In the genomic region with DNA sequence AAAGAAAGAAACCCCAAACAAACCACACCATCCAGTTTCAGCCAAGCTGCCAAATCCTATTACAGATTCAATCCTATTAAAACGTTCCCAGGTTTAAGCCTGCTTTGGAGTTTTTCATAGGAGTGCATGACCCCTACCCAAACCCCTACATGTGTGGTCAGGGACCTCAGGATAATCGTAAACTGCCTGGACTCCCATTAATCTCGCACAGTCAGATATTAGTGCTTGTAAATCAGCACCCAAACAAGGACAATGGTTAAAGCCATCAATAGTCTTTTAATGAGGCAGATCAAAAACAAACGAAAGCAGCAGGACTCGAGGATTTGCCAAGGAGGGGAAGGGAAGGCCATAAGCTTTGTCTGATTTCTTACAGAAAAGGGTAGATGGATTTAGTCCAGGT, we compare ENCODE assay signal across 16 mouse cellular contexts.
DNase-seq lines count a peak whose midpoint lies in the region; ATAC-seq and TF ChIP-seq lines count a peak whose summit lies in the region.
"Had no signal": no experiment of that assay in that cellular context is flagged by ENCODE, and none has a peak within 500 bp of the region (broad histone marks: within the 10 kb centered on the region; RNA-seq: fewer than 3 reads in every experiment).

No protein-coding gene starts in this region.

- DNase-seq in midbrain, embryonic 10.5 days (ENCODE audit: low spot score) = peak; percentile 50
- DNase-seq in midbrain, postnatal 0 days (ENCODE audit: low spot score) = no peak
- DNase-seq in forelimb bud, embryonic 11.5 days (ENCODE audit: low read depth, low spot score) = peak; percentile 61
- DNase-seq in midbrain, embryonic 14.5 days = peak; percentile 55
- no peak for DNase-seq in cerebellum, postnatal 36 days
- DNase-seq in T-cell, adult 2 months (ENCODE audit: low spot score) = no peak
- no peak for DNase-seq in adrenal gland, postnatal 4 days (ENCODE audit: low spot score in 2 of 2)
- DNase-seq: cerebellum, adult 9-11 months; heart, adult 11 months; liver, embryonic 13.5 days; lung, postnatal 10 days; thymus, postnatal 14 days had no signal

- H3K36me3 ChIP-seq in midbrain, embryonic 10.5 days = no peaks in the 10 kb centered on the region
- H3K36me3 ChIP-seq in midbrain, postnatal 0 days (ENCODE audit: insufficient read depth, low read length) = no peaks in the 10 kb centered on the region
- H3K36me3 ChIP-seq in midbrain, embryonic 14.5 days (ENCODE audit: control insufficient read depth, insufficient read depth, low read length) = no peaks in the 10 kb centered on the region
- H3K36me3 ChIP-seq in intestine, postnatal 0 days (ENCODE audit: control insufficient read depth, insufficient read depth) = no peaks in the 10 kb centered on the region
- H3K36me3 ChIP-seq: embryonic facial prominence, embryonic 15.5 days; liver, embryonic 13.5 days had no signal

- no peak for ATAC-seq in midbrain, postnatal 0 days (ENCODE audit: low FRiP score)
- ATAC-seq in midbrain, embryonic 14.5 days (ENCODE audit: low FRiP score, low TSS enrichment) = 0 out of 2 replicates have a peak, but pooled peaks have one; percentile 38
- no peak for ATAC-seq in intestine, postnatal 0 days
- ATAC-seq: activated CD4-positive, CD25-positive, alpha-beta regulatory T cell, adult 4 months; intestine, embryonic 16.5 days had no signal

- WGBS in midbrain, embryonic 10.5 days = 9% methylated on average over 5 of the region's 5 CpGs
- WGBS in midbrain, postnatal 0 days = 7% methylated on average over 5 of the region's 5 CpGs
- WGBS in midbrain, embryonic 14.5 days = 2% methylated on average over 5 of the region's 5 CpGs
- 11% methylated on average over 5 of the region's 5 CpGs for WGBS in intestine, postnatal 0 days

- H3K9me3 ChIP-seq in midbrain, embryonic 10.5 days (replicated peaks) = no peaks in the 10 kb centered on the region
- H3K9me3 ChIP-seq in midbrain, postnatal 0 days (ENCODE audit: low read length) = no peaks in the 10 kb centered on the region
- H3K9me3 ChIP-seq in midbrain, embryonic 14.5 days (ENCODE audit: control insufficient read depth, low read length) = no peaks in the 10 kb centered on the region
- H3K9me3 ChIP-seq in intestine, postnatal 0 days (ENCODE audit: control insufficient read depth) = no peaks in the 10 kb centered on the region
- H3K9me3 ChIP-seq: embryonic facial prominence, embryonic 15.5 days; liver, embryonic 13.5 days had no signal

- peak overlapping the region; percentile 69 for H3K27ac ChIP-seq in midbrain, embryonic 10.5 days (replicated peaks)
- no peak overlapping the region for H3K27ac ChIP-seq in midbrain, postnatal 0 days (ENCODE audit: low read depth, low read length)
- peak overlapping the region; percentile 60 for H3K27ac ChIP-seq in midbrain, embryonic 14.5 days (replicated peaks; ENCODE audit: low read depth, low read length)
- no peak overlapping the region for H3K27ac ChIP-seq in intestine, postnatal 0 days (ENCODE audit: low read depth, low read length)
- H3K27ac ChIP-seq: embryonic facial prominence, embryonic 15.5 days; liver, embryonic 13.5 days had no signal

- H3K9ac ChIP-seq in midbrain, postnatal 0 days (replicated peaks; ENCODE audit: low read length, poor library complexity, severe bottlenecking) = no peak overlapping the region
- H3K9ac ChIP-seq in midbrain, embryonic 14.5 days (replicated peaks; ENCODE audit: low read length) = no peak overlapping the region
- H3K9ac ChIP-seq in intestine, postnatal 0 days (ENCODE audit: low read depth, low read length) = no peak overlapping the region
- H3K9ac ChIP-seq: embryonic facial prominence, embryonic 15.5 days; liver, embryonic 13.5 days had no signal

- no peak for TF ChIP-seq CTCF in midbrain, postnatal 0 days (IDR thresholded peaks at IDR 0.05)
- no peak for TF ChIP-seq CTCF in intestine, postnatal 0 days (IDR thresholded peaks at IDR 0.05; ENCODE audit: low read depth)

- no peak overlapping the region; the same call in 1 of the 2 replicates for H3K4me3 ChIP-seq in midbrain, embryonic 10.5 days
- no peak overlapping the region for H3K4me3 ChIP-seq in midbrain, postnatal 0 days (ENCODE audit: low read depth, low read length)
- no peak overlapping the region for H3K4me3 ChIP-seq in midbrain, embryonic 14.5 days (replicated peaks; ENCODE audit: low read depth, low read length)
- H3K4me3 ChIP-seq in intestine, postnatal 0 days (ENCODE audit: low read depth, low read length) = no peak overlapping the region
- H3K4me3 ChIP-seq: embryonic facial prominence, embryonic 15.5 days; liver, embryonic 13.5 days had no signal

- H3K27me3 ChIP-seq in midbrain, embryonic 10.5 days (ENCODE audit: low read depth, poor library complexity, severe bottlenecking) = peaks cover 46% of the 10 kb centered on the region
- no peaks in the 10 kb centered on the region for H3K27me3 ChIP-seq in midbrain, postnatal 0 days (ENCODE audit: insufficient read depth, low read length)
- no peaks in the 10 kb centered on the region for H3K27me3 ChIP-seq in midbrain, embryonic 14.5 days (ENCODE audit: control insufficient read depth, insufficient read depth, low read length)
- H3K27me3 ChIP-seq in intestine, postnatal 0 days (replicated peaks; ENCODE audit: control insufficient read depth, insufficient read depth, low read length) = no peaks in the 10 kb centered on the region
- H3K27me3 ChIP-seq: embryonic facial prominence, embryonic 15.5 days; liver, embryonic 13.5 days had no signal

- peaks cover 51% of the 10 kb centered on the region for H3K4me1 ChIP-seq in midbrain, embryonic 10.5 days
- peaks cover 4% of the 10 kb centered on the region; the same call in 1 of the 2 replicates for H3K4me1 ChIP-seq in midbrain, postnatal 0 days (ENCODE audit: insufficient read depth, low read length)
- H3K4me1 ChIP-seq in midbrain, embryonic 14.5 days (ENCODE audit: control insufficient read depth, insufficient read depth, low read length) = peaks cover 25% of the 10 kb centered on the region
- no peaks in the 10 kb centered on the region for H3K4me1 ChIP-seq in intestine, postnatal 0 days (replicated peaks; ENCODE audit: control insufficient read depth, insufficient read depth, low read length)
- H3K4me1 ChIP-seq: embryonic facial prominence, embryonic 15.5 days; liver, embryonic 13.5 days had no signal

- no peak overlapping the region for H3K4me2 ChIP-seq in midbrain, postnatal 0 days (ENCODE audit: low read depth, low read length, poor library complexity, severe bottlenecking)
- H3K4me2 ChIP-seq in midbrain, embryonic 14.5 days (ENCODE audit: low read length) = no peak overlapping the region
- H3K4me2 ChIP-seq in intestine, postnatal 0 days (replicated peaks; ENCODE audit: low read depth) = no peak overlapping the region
- H3K4me2 ChIP-seq: embryonic facial prominence, embryonic 15.5 days; liver, embryonic 13.5 days had no signal

Comparison
In these comparisons a context has a peak if more than half of its experiments do, and no peak if none do; other contexts are left out.
1. DNase-seq: peak in midbrain, embryonic 10.5 days (single experiment), forelimb bud, embryonic 11.5 days (single experiment) and midbrain, embryonic 14.5 days (single experiment); none in midbrain, postnatal 0 days (single experiment), cerebellum, postnatal 36 days (0 of 2), T-cell, adult 2 months (single experiment) and adrenal gland, postnatal 4 days (0 of 2).
2. H3K27ac ChIP-seq: peak in midbrain, embryonic 10.5 days (single experiment) and midbrain, embryonic 14.5 days (single experiment); none in midbrain, postnatal 0 days (single experiment) and intestine, postnatal 0 days (single experiment).